Mouse (Mus musculus): Measurements from ENCODE around the gene Gm21560.
"Not testable (repeated sequence)": the region's sequence is repeated elsewhere in the genome, so short reads cannot be mapped to it uniquely, and the experiment has no call there.

- not testable (repeated sequence) for TF ChIP-seq CTCF (IDR thresholded peaks at IDR 0.05; ENCODE audit: low read depth); EP300 (optimal IDR thresholded peaks at IDR 0.05)
Measured at GRCm38 (mm10) chr14:6163538-6163937, 55.6 kb downstream of the Gm21560 start.
